Mouse (Mus musculus): ENCODE results near the gene Nme7. TPM values are rescaled to one million over a fixed set of nuclear protein-coding genes. Genes with fewer than 3 reads are reported as not detected.
A peak's percentile ranks its signal among the peaks of the same experiment; 100 is the strongest.

The Nme7 gene
- total RNA-seq, 2 experiments from 2014 or later: 13.2 to 19.8 TPM

- DNase-seq: no peak
These were observed 15.7 kb downstream of the Nme7 start for GRCm38 (mm10) chr1:164319542-164320140.

GRCm38 (mm10) chr1:164320731-164321130 is 16.8 kb downstream of the Nme7 start:
- no peak for DNase-seq

DNA sequence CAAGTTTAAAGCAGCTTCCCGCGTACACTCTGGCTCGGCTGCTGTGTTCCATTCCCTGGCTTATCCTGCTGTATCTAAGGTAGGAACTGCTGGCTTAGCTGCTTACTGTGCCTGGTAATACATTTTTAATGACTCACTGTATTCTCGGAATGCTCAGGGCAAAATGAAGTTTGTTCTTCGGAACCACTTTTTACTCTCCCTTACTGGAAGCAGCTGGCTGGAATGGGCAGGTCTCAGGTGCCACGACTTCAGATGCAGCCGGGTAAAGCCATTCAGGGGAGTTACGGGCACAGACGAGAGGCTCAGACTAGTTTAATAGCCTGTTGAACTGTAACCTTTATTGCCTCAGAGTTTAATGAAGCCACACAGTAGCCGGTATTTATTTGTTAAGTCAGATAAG is 17.5 kb downstream of the Nme7 start:
- DNase-seq: no peak

DNA sequence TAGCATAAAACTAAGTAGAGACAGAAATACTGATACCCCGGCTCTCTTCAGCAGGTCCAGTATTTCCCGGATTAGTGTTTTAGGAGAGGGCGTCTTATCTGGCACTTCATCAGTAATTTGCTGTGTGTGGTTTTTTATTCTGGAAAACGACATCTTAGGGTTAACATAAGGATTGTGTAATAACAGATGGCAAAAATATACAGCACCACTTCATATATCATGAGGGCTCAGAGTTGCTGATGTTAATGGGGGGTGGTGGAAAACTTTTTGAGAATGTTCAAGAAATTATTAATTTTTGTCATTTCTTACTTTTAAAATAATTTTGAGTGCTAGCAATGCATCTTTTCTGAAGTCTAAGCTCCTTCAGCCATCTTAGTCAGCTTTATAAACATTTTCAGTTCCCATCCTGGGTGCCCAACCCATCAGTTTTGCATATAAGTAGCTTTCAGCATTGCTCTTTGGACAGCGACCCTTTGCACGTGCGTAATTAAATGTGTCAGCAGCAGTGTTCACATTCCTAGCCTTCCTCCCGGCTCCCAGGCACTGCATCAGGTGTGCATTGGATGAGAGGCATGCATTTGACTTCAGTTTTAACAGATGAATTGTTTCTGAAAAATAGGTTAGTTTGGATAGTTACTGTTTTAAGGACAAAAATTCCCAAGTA is 19.2 kb downstream of the Nme7 start:
- no peak for DNase-seq

DNA sequence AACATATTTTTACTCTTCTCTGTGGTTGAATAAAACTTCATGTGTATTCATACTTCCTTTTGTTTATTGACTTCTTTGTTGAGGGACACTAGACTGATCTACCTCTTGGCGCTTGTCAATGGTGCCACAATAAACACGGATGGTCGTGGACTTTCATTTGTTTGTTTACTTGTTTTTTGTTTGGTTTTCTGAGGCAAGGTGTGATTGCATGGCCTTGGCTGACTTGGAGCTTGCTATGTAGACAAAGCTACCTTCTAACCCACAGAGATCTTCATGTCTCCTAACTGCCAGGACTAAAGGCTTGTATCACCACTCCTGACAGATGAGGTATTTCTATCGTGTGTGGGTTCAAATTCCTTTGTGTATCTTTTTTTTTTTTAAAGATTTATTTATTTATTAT is 20.3 kb downstream of the Nme7 start:
- DNase-seq: no peak

- no peak for DNase-seq
These were observed 21.0 kb downstream of the Nme7 start for GRCm38 (mm10) chr1:164324878-164325277.

- DNase-seq: no peak
These were observed 22.8 kb downstream of the Nme7 start for GRCm38 (mm10) chr1:164326600-164327155.

GRCm38 (mm10) chr1:164327764-164328163 is 23.8 kb downstream of the Nme7 start:
- no peak for DNase-seq

- no peak for DNase-seq
These were observed 28.6 kb downstream of the Nme7 start for GRCm38 (mm10) chr1:164332559-164332958.

- no peak for DNase-seq
These were observed 31.5 kb downstream of the Nme7 start for GRCm38 (mm10) chr1:164335435-164335834.

GRCm38 (mm10) chr1:164335846-164336245 is 31.9 kb downstream of the Nme7 start:
- no peak for DNase-seq

DNA sequence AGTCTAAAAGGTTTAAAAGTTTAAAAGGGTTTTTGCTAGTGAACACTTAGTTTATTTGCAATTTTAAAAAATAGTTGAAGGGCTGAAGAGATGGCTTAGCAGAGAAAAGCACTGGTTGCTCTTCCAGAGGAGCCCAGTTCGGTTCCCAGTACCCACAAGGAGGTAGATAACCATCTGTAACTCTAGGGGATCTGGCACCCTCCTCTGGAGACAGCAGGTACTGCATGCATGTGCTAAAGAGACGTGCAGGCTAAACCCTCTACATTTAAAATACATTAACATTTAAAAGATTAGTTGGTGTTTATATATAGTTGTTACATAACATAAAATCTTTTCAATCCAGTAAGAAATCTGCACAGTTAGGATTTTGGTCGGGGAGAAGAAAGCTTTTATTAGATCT is 38.2 kb downstream of the Nme7 start:
- DNase-seq: peak; percentile 31 to 43

- DNase-seq: no peak
These were observed 49.5 kb downstream of the Nme7 start for GRCm38 (mm10) chr1:164353443-164353842.

- no peak for DNase-seq
These were observed 54.1 kb downstream of the Nme7 start for GRCm38 (mm10) chr1:164357995-164358394.

DNA sequence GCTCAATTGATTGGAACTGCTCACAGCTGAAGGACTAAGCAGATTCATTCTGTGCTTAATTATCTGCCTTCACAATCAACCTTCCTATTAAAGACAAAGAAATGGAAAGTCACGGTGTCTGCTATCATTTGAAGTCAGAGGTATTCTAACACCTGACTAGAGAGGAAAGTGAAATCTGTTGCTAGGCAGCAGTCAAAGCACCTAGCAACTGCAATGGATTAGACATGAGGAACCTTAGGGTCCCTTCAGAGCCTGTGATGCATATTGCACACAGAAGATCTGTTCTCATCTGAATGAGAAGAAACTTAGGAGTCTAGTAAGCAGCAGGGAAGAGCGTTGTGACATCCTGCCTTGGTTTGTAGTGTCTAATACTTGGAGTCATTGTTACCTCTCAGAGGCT is 58.1 kb downstream of the Nme7 start:
- DNase-seq: no peak

- peak; percentile 78 to 80 for DNase-seq
These were observed 62.5 kb downstream of the Nme7 start for GRCm38 (mm10) chr1:164366156-164367128.

GRCm38 (mm10) chr1:164368152-164368551 is 64.2 kb downstream of the Nme7 start:
- no peak for DNase-seq

DNA sequence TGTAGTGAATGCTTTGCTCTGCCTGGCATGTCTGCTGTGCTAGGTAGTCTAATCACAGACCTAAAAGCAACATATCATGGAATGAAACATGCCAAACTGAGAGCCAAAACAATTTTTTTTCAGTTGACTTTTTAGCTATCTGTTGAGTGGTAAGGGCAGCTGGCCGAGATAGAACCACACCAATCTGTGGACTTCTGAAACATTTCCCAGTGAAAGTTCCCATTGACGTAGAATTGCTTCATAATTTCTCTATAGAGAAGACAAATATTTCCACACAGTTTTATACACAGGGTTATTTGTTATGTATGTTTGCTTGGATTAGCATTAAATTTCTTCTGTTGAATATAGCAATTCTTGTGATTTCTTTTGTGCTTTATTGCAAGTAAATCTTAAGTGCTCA is 65.9 kb downstream of the Nme7 start:
- DNase-seq: no peak

DNA sequence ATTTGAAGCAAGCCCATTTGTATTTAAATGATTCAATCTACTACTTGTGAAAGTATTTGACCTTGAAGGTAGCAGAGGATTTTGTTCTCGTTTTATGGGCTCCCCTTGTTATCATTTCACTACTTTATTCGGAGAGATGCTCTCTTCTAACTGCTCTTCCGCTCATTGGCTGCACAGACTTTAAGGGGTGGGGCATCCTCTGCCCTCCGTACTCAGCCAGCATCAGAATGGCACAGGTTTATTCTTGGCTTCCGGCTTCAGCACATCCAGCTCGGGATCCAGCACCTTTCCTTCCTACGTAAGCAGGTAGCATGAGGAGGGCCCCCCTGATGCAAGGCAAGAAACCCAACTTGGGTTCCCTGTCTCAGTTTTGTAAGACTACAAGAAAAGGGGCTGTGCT is 69.1 kb downstream of the Nme7 start:
- no peak for DNase-seq

- DNase-seq: no peak
These were observed 70.1 kb downstream of the Nme7 start for GRCm38 (mm10) chr1:164374020-164374419.

DNA sequence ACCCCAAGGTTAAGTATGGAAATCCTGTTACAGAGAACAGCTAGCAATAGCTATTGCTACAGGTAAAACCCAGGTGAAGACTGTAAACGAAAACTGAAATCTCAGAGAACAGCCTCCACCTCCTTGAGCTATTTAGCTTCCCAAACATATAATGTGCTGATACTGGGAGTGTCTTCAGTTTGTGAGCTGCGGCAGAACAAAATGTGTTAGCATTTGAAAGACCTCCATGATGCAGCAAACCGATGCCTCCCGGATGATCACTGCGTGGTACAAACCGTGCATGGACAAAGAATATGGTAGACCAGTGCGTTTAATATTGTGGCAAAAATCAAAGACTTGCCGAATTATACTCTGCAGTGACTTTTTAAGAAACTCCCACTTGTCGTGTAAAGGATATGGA is 71.7 kb downstream of the Nme7 start:
- no peak for DNase-seq

- DNase-seq: no peak
These were observed 73.0 kb downstream of the Nme7 start for GRCm38 (mm10) chr1:164376761-164377487.
